In the genomic region with DNA sequence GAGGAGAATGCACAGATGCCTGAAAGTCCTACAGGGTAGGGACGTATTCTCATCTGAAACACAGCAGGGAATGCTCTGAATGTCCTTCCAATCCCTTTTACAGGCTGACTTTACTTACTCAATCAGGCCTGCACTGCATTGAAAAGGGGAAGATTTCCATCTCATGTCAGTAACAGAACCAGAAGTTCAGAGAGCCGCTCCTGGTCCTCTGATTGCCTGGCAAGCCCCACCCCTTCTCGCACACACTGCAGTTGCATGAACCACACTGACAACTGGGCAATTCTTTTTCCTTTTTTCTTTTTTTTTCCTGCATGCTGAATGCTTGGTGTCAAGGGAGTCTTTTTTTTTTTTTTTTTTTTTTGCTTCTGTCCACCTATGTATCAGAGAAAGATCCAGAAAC, we compare ENCODE assay signal across 21 mouse cellular contexts. TPM values are rescaled to one million over a fixed set of nuclear protein-coding genes. Genes with fewer than 3 reads are reported as not detected.
DNase-seq lines count a peak whose midpoint lies in the region; ATAC-seq lines count a peak whose summit lies in the region.
"Had no signal": no experiment of that assay in that cellular context is flagged by ENCODE, and none has a peak within 500 bp of the region (broad histone marks: within the 10 kb centered on the region; RNA-seq: fewer than 3 reads in every experiment).

No protein-coding gene starts in this region.

- peaks cover 18% of the 10 kb centered on the region for H3K4me1 ChIP-seq in forebrain, embryonic 14.5 days (ENCODE audit: control insufficient read depth, insufficient read depth, low read length)
- H3K4me1 ChIP-seq in forebrain, embryonic 15.5 days: peaks cover 22% of the 10 kb centered on the region
- H3K4me1 ChIP-seq in heart, embryonic 14.5 days (ENCODE audit: control insufficient read depth in 2 of 2, insufficient read depth in 2 of 2, low read length in 2 of 2): peaks cover 14 to 47% of the 10 kb centered on the region in 2 experiments
- H3K4me1 ChIP-seq in midbrain, embryonic 14.5 days (ENCODE audit: control insufficient read depth, insufficient read depth, low read length): peaks cover 13% of the 10 kb centered on the region; the same call in 1 of the 2 replicates
- H3K4me1 ChIP-seq in midbrain, embryonic 11.5 days (ENCODE audit: control insufficient read depth, insufficient read depth, low read length): peaks cover 3% of the 10 kb centered on the region; the same call in 1 of the 2 replicates
- H3K4me1 ChIP-seq: embryonic facial prominence, embryonic 15.5 days had no signal

- no peak overlapping the region for H3K4me3 ChIP-seq in forebrain, embryonic 14.5 days (ENCODE audit: low read depth, low read length)
- no peak overlapping the region for H3K4me3 ChIP-seq in forebrain, embryonic 15.5 days
- H3K4me3 ChIP-seq in heart, embryonic 14.5 days (ENCODE audit: control insufficient read depth in 1 of 2, insufficient read depth in 1 of 2, low read depth in 1 of 2, low read length in 2 of 2): no peak overlapping the region
- no peak overlapping the region for H3K4me3 ChIP-seq in midbrain, embryonic 14.5 days (replicated peaks; ENCODE audit: low read depth, low read length)
- no peak overlapping the region for H3K4me3 ChIP-seq in midbrain, embryonic 11.5 days (ENCODE audit: low read depth, low read length)
- H3K4me3 ChIP-seq: embryonic facial prominence, embryonic 15.5 days; limb, embryonic 10.5 days; liver, embryonic 15.5 days had no signal

- no peak overlapping the region for H3K27ac ChIP-seq in forebrain, embryonic 14.5 days (ENCODE audit: low read depth, low read length)
- H3K27ac ChIP-seq in forebrain, embryonic 15.5 days (replicated peaks): no peak overlapping the region
- peak overlapping the region; percentile 3 to 4; a peak in 2 of 4 replicates for H3K27ac ChIP-seq in heart, embryonic 14.5 days (replicated peaks in 1 of 2; ENCODE audit: control insufficient read depth in 1 of 2, insufficient read depth in 1 of 2, low read depth in 2 of 2, low read length in 2 of 2)
- H3K27ac ChIP-seq in midbrain, embryonic 14.5 days (replicated peaks; ENCODE audit: low read depth, low read length): peak overlapping the region; percentile 33
- H3K27ac ChIP-seq in midbrain, embryonic 11.5 days (ENCODE audit: low read depth, low read length): no peak overlapping the region
- H3K27ac ChIP-seq: embryonic facial prominence, embryonic 15.5 days; hindbrain, embryonic 14.5 days; limb, embryonic 10.5 days; liver, embryonic 15.5 days had no signal

- intact Hi-C loops in heart, postnatal 14 days (cut with DNase I): no loop called here

- no peak for DNase-seq in forebrain, embryonic 14.5 days (ENCODE audit: low spot score)
- no peak for DNase-seq in heart, postnatal 14 days
- DNase-seq in midbrain, embryonic 14.5 days: no peak
- no peak for DNase-seq in midbrain, embryonic 11.5 days (ENCODE audit: low spot score, missing footprints)
- no peak for DNase-seq in lung, postnatal 25 days (ENCODE audit: low spot score)
- DNase-seq: adrenal gland, postnatal 36 days; cerebellum, adult 11 months; cerebellum, adult 9-11 months; gastrocnemius, postnatal 14 days; kidney, adult 8-10 months; kidney, postnatal 14 days; liver; right cerebral cortex, postnatal 25 days had no signal

- peak; percentile 1; the same call in 1 of the 2 replicates for ATAC-seq in forebrain, embryonic 14.5 days
- ATAC-seq in forebrain, embryonic 15.5 days (replicated peaks): no peak
- no peak for ATAC-seq in heart, embryonic 14.5 days (ENCODE audit: insufficient number of reproducible peaks, insufficient read depth, low FRiP score, low read depth)
- no peak for ATAC-seq in midbrain, embryonic 14.5 days (ENCODE audit: low FRiP score, low TSS enrichment)
- no peak for ATAC-seq in midbrain, embryonic 11.5 days (ENCODE audit: low FRiP score)
- peak; percentile 73 for ATAC-seq in megakaryocyte, adult 5-6 weeks (ENCODE audit: poor library complexity, severe bottlenecking)
- ATAC-seq: inflammation-experienced regulatory T-cells, adult 6 months had no signal

- H3K36me3 ChIP-seq in forebrain, embryonic 14.5 days (ENCODE audit: control insufficient read depth, insufficient read depth, low read length): no peaks in the 10 kb centered on the region
- no peaks in the 10 kb centered on the region for H3K36me3 ChIP-seq in forebrain, embryonic 15.5 days
- H3K36me3 ChIP-seq in heart, embryonic 14.5 days (ENCODE audit: control insufficient read depth, insufficient read depth, low read length): no peaks in the 10 kb centered on the region
- H3K36me3 ChIP-seq in midbrain, embryonic 14.5 days (ENCODE audit: control insufficient read depth, insufficient read depth, low read length): no peaks in the 10 kb centered on the region
- no peaks in the 10 kb centered on the region for H3K36me3 ChIP-seq in midbrain, embryonic 11.5 days (ENCODE audit: control insufficient read depth, insufficient read depth, low read length)
- H3K36me3 ChIP-seq: embryonic facial prominence, embryonic 15.5 days; limb, embryonic 10.5 days; liver, embryonic 15.5 days had no signal

- no peaks in the 10 kb centered on the region for H3K9me3 ChIP-seq in forebrain, embryonic 14.5 days (replicated peaks; ENCODE audit: control insufficient read depth, low read length)
- no peaks in the 10 kb centered on the region for H3K9me3 ChIP-seq in forebrain, embryonic 15.5 days
- H3K9me3 ChIP-seq in heart, embryonic 14.5 days (ENCODE audit: control insufficient read depth, low read length): no peaks in the 10 kb centered on the region
- H3K9me3 ChIP-seq in midbrain, embryonic 14.5 days (ENCODE audit: control insufficient read depth, low read length): no peaks in the 10 kb centered on the region
- H3K9me3 ChIP-seq in midbrain, embryonic 11.5 days (ENCODE audit: control insufficient read depth, low read length): no peaks in the 10 kb centered on the region
- H3K9me3 ChIP-seq: embryonic facial prominence, embryonic 15.5 days; limb, embryonic 10.5 days; liver, embryonic 15.5 days had no signal

- H3K9ac ChIP-seq in forebrain, embryonic 14.5 days (ENCODE audit: low read length): no peak overlapping the region
- no peak overlapping the region for H3K9ac ChIP-seq in forebrain, embryonic 15.5 days (replicated peaks)
- H3K9ac ChIP-seq in heart, embryonic 14.5 days (ENCODE audit: low read length): no peak overlapping the region
- H3K9ac ChIP-seq in midbrain, embryonic 14.5 days (replicated peaks; ENCODE audit: low read length): no peak overlapping the region
- no peak overlapping the region for H3K9ac ChIP-seq in midbrain, embryonic 11.5 days (ENCODE audit: low read length)
- H3K9ac ChIP-seq: embryonic facial prominence, embryonic 15.5 days; hindbrain, embryonic 14.5 days; liver, embryonic 15.5 days had no signal

- no peaks in the 10 kb centered on the region for H3K27me3 ChIP-seq in forebrain, embryonic 14.5 days (replicated peaks; ENCODE audit: control insufficient read depth, insufficient read depth, low read length)
- no peaks in the 10 kb centered on the region for H3K27me3 ChIP-seq in forebrain, embryonic 15.5 days
- H3K27me3 ChIP-seq in heart, embryonic 14.5 days (ENCODE audit: control insufficient read depth, insufficient read depth, low read length): no peaks in the 10 kb centered on the region
- no peaks in the 10 kb centered on the region for H3K27me3 ChIP-seq in midbrain, embryonic 14.5 days (ENCODE audit: control insufficient read depth, insufficient read depth, low read length)
- no peaks in the 10 kb centered on the region for H3K27me3 ChIP-seq in midbrain, embryonic 11.5 days (ENCODE audit: control insufficient read depth, insufficient read depth, low read length)
- H3K27me3 ChIP-seq: embryonic facial prominence, embryonic 15.5 days; liver, embryonic 15.5 days had no signal

- 32% methylated on average over 3 of the region's 3 CpGs for WGBS in forebrain, embryonic 14.5 days
- WGBS in forebrain, embryonic 15.5 days: 40% methylated on average over 3 of the region's 3 CpGs
- 59% methylated on average over 3 of the region's 3 CpGs for WGBS in heart, embryonic 14.5 days
- WGBS in midbrain, embryonic 14.5 days: 47% methylated on average over 3 of the region's 3 CpGs
- 57% methylated on average over 3 of the region's 3 CpGs for WGBS in midbrain, embryonic 11.5 days

- H3K4me2 ChIP-seq in forebrain, embryonic 14.5 days (ENCODE audit: low read length): no peak overlapping the region
- H3K4me2 ChIP-seq in forebrain, embryonic 15.5 days (replicated peaks): no peak overlapping the region
- H3K4me2 ChIP-seq in heart, embryonic 14.5 days (ENCODE audit: low read length): no peak overlapping the region
- no peak overlapping the region for H3K4me2 ChIP-seq in midbrain, embryonic 14.5 days (ENCODE audit: low read length)
- H3K4me2 ChIP-seq in midbrain, embryonic 11.5 days: no peak overlapping the region
- H3K4me2 ChIP-seq: embryonic facial prominence, embryonic 15.5 days; hindbrain, embryonic 14.5 days; liver, embryonic 15.5 days had no signal

RNA-seq across cellular contexts. Expression of gene Pam, which starts 11.9 kb away (rescaled TPM):
- polyA plus RNA-seq in forebrain, embryonic 14.5 days (2014; fragmentation: Nextera tagmentation; extraction: Ambion mirVana): 41.7 and 48.0 TPM in 2 replicates
- polyA plus RNA-seq in forebrain, embryonic 15.5 days (2015; fragmentation: Nextera tagmentation; extraction: Ambion mirVana): 56.1 and 57.9 TPM in 2 replicates
- polyA plus RNA-seq in heart, embryonic 14.5 days (2014; fragmentation: Nextera tagmentation; extraction: Ambion mirVana): 611 and 671 TPM in 2 replicates
- total RNA-seq in heart, postnatal 14 days (2021): 100 to 1,000 TPM; 474 to 583 TPM
- polyA plus RNA-seq in midbrain, embryonic 14.5 days (2014; fragmentation: Nextera tagmentation; extraction: Ambion mirVana): 47.2 and 51.8 TPM in 2 replicates
- 21.1 and 21.2 TPM in 2 replicates for polyA plus RNA-seq in midbrain, embryonic 11.5 days (2014; fragmentation: Nextera tagmentation; extraction: Ambion mirVana)
- 6.6 and 6.8 TPM in 2 replicates for total RNA-seq in megakaryocyte, adult 5-6 weeks (2015)
- 15.4 and 24.4 TPM in 2 replicates for total RNA-seq in megakaryocyte, adult 5-6 weeks (2017)

Comparison
In these comparisons a context has a peak if more than half of its experiments do, and no peak if none do; other contexts are left out.
1. ATAC-seq: peak in forebrain, embryonic 14.5 days (single experiment) and megakaryocyte, adult 5-6 weeks (single experiment); none in forebrain, embryonic 15.5 days (single experiment), heart, embryonic 14.5 days (single experiment), midbrain, embryonic 14.5 days (single experiment) and midbrain, embryonic 11.5 days (single experiment).
2. H3K27ac ChIP-seq: peak in heart, embryonic 14.5 days (2 of 2) and midbrain, embryonic 14.5 days (single experiment); none in forebrain, embryonic 14.5 days (single experiment), forebrain, embryonic 15.5 days (single experiment) and midbrain, embryonic 11.5 days (single experiment).
3. RNA of gene Pam, which starts 11.9 kb away (polyA plus RNA-seq): 611 to 671 TPM in heart, embryonic 14.5 days; 56.1 to 57.9 TPM in forebrain, embryonic 15.5 days, 47.2 to 51.8 TPM in midbrain, embryonic 14.5 days, 41.7 to 48.0 TPM in forebrain, embryonic 14.5 days and 21.1 to 21.2 TPM in midbrain, embryonic 11.5 days; every median in the first group is over 10 times any median in the second.